In the genomic region with DNA sequence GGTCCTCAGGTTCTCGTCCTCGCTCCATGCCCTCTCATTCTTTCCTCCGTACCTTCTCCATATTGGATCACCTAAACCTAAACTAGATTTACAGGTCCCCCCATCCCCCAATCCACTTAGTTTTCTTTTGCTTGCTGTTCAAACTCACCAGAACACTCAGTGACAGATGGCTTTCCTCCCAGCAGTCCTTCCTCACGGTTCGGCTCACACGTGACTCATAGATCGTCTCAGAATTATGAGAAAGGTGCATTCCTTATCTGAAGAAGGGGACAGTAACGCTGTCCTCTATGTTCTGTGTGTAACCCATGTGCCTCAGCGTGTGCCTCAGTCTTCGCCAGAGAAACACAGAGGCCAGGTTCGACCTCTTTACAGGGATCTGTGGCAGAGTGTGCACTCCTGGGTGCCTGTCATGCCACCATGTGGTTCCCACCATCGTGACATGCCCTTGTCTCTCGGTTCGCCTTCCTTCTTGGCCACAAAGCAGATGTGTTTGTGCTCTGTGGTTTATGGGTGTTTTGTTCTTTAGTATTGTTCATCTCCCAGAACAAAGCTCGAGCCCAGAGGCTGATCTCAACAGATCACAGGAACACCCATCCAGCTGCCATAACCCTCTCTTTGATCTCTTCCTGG, we compare ENCODE assay signal across 14 mouse cellular contexts. TPM values are rescaled to one million over a fixed set of nuclear protein-coding genes. Genes with fewer than 3 reads are reported as not detected.
DNase-seq lines count a peak whose midpoint lies in the region; ATAC-seq lines count a peak whose summit lies in the region.
"Had no signal": no experiment of that assay in that cellular context is flagged by ENCODE, and none has a peak within 500 bp of the region (broad histone marks: within the 10 kb centered on the region; RNA-seq: fewer than 3 reads in every experiment).

No protein-coding gene starts in this region.

- H3K27me3 ChIP-seq in midbrain, embryonic 10.5 days (ENCODE audit: low read depth, poor library complexity, severe bottlenecking) = no peaks in the 10 kb centered on the region
- H3K27me3 ChIP-seq in midbrain, embryonic 11.5 days (ENCODE audit: control insufficient read depth, insufficient read depth, low read length) = no peaks in the 10 kb centered on the region
- H3K27me3 ChIP-seq: liver, embryonic 13.5 days; midbrain, embryonic 12.5 days had no signal

- H3K4me2 ChIP-seq in midbrain, embryonic 11.5 days = no peak overlapping the region
- H3K4me2 ChIP-seq: liver, embryonic 13.5 days; midbrain, embryonic 12.5 days had no signal

- peaks cover 17% of the 10 kb centered on the region for H3K4me1 ChIP-seq in midbrain, embryonic 10.5 days
- no peaks in the 10 kb centered on the region for H3K4me1 ChIP-seq in midbrain, embryonic 11.5 days (ENCODE audit: control insufficient read depth, insufficient read depth, low read length)
- H3K4me1 ChIP-seq: liver, embryonic 13.5 days had no signal

- no peak for ATAC-seq in midbrain, embryonic 11.5 days (ENCODE audit: low FRiP score)
- peak; percentile 57 for ATAC-seq in megakaryocyte, adult 5-6 weeks (ENCODE audit: poor library complexity, severe bottlenecking)

- H3K36me3 ChIP-seq in midbrain, embryonic 10.5 days = no peaks in the 10 kb centered on the region
- H3K36me3 ChIP-seq in midbrain, embryonic 11.5 days (ENCODE audit: control insufficient read depth, insufficient read depth, low read length) = no peaks in the 10 kb centered on the region
- H3K36me3 ChIP-seq: liver, embryonic 13.5 days; midbrain, embryonic 12.5 days had no signal

- 87% methylated on average over 15 of the region's 15 CpGs for WGBS in midbrain, embryonic 10.5 days
- 85% methylated on average over 15 of the region's 15 CpGs for WGBS in midbrain, embryonic 11.5 days

- no peaks in the 10 kb centered on the region for H3K9me3 ChIP-seq in midbrain, embryonic 10.5 days (replicated peaks)
- no peaks in the 10 kb centered on the region for H3K9me3 ChIP-seq in midbrain, embryonic 11.5 days (ENCODE audit: control insufficient read depth, low read length)
- H3K9me3 ChIP-seq: liver, embryonic 13.5 days; midbrain, embryonic 12.5 days had no signal

- no peak overlapping the region for H3K9ac ChIP-seq in midbrain, embryonic 11.5 days (ENCODE audit: low read length)
- H3K9ac ChIP-seq: liver, embryonic 13.5 days; midbrain, embryonic 12.5 days had no signal

- DNase-seq in adrenal gland, adult (ENCODE audit: inconsistent age in 2 of 2, low spot score in 1 of 2) = peak; percentile 33 to 65
- no peak for DNase-seq in adrenal gland, adult 18-20 months (ENCODE audit: low spot score in 2 of 2)
- no peak for DNase-seq in midbrain, embryonic 10.5 days (ENCODE audit: low spot score)
- DNase-seq in midbrain, embryonic 11.5 days (ENCODE audit: low spot score, missing footprints) = no peak
- peak; percentile 77 to 84 for DNase-seq in thymus, postnatal 36 days
- no peak for DNase-seq in frontal cortex, adult 2 months (ENCODE audit: extremely low spot score in 1 of 2, low spot score in 1 of 2)
- no peak for DNase-seq in gastrocnemius, postnatal 25 days
- DNase-seq: liver, embryonic 13.5 days; right cerebral cortex, postnatal 4 days had no signal

- H3K4me3 ChIP-seq in midbrain, embryonic 10.5 days = no peak overlapping the region
- H3K4me3 ChIP-seq in midbrain, embryonic 11.5 days (ENCODE audit: low read depth, low read length) = no peak overlapping the region
- H3K4me3 ChIP-seq: liver, embryonic 13.5 days; midbrain, embryonic 12.5 days had no signal

- 0 out of 2 replicates have a peak overlapping the region, but pooled peaks have one; percentile 9 for H3K27ac ChIP-seq in midbrain, embryonic 10.5 days (replicated peaks)
- no peak overlapping the region for H3K27ac ChIP-seq in midbrain, embryonic 11.5 days (ENCODE audit: low read depth, low read length)
- H3K27ac ChIP-seq: liver, embryonic 13.5 days; midbrain, embryonic 12.5 days had no signal

RNA-seq across cellular contexts. Expression of a gene that starts 44.9 kb away (rescaled TPM):
- total RNA-seq in adrenal gland, adult 18-20 months (2021) = not detected
- not detected in 2 replicates for polyA plus RNA-seq in midbrain, embryonic 10.5 days (2016; fragmentation: Nextera tagmentation; extraction: Ambion mirVana)
- not detected in 2 replicates for polyA plus RNA-seq in midbrain, embryonic 11.5 days (2014; fragmentation: Nextera tagmentation; extraction: Ambion mirVana)
- 0.41 TPM in 1 of 2 replicates, not detected in the other for total RNA-seq in megakaryocyte, adult 5-6 weeks (2015)
- not detected in 2 replicates for total RNA-seq in megakaryocyte, adult 5-6 weeks (2017)
- polyA plus RNA-seq in frontal cortex, adult 2 months (2012; rRNA removed) = not detected in 2 replicates
- total RNA-seq in gastrocnemius, postnatal 25 days (2021) = not detected
- total RNA-seq: granulocyte monocyte progenitor cell, adult 5-6 weeks; layer of hippocampus, adult 18-20 months had no signal
- polyA plus RNA-seq: embryonic facial prominence, embryonic 11.5 days; liver, embryonic 13.5 days; midbrain, embryonic 12.5 days had no signal

RNA-seq across cellular contexts. Expression of a gene that starts 50.4 kb away (rescaled TPM):
- total RNA-seq in adrenal gland, adult 18-20 months (2021) = 10 to 100 TPM; 77.8 to 84.7 TPM
- polyA plus RNA-seq in midbrain, embryonic 10.5 days (2016; fragmentation: Nextera tagmentation; extraction: Ambion mirVana) = 34.2 and 35.6 TPM in 2 replicates
- polyA plus RNA-seq in midbrain, embryonic 11.5 days (2014; fragmentation: Nextera tagmentation; extraction: Ambion mirVana) = 51.5 and 52.8 TPM in 2 replicates
- total RNA-seq in megakaryocyte, adult 5-6 weeks (2015) = 65.3 and 67.4 TPM in 2 replicates
- total RNA-seq in megakaryocyte, adult 5-6 weeks (2017) = 49.2 and 50.2 TPM in 2 replicates
- 35.9 and 40.6 TPM in 2 replicates for polyA plus RNA-seq in frontal cortex, adult 2 months (2012; rRNA removed)
- total RNA-seq in gastrocnemius, postnatal 25 days (2021) = 10 to 100 TPM; 87.8 to 92.6 TPM

Comparison
In these comparisons a context has a peak if more than half of its experiments do, and no peak if none do; other contexts are left out.
1. DNase-seq: peak in adrenal gland, adult (2 of 2) and thymus, postnatal 36 days (2 of 2); none in adrenal gland, adult 18-20 months (0 of 2), midbrain, embryonic 10.5 days (single experiment), midbrain, embryonic 11.5 days (single experiment), frontal cortex, adult 2 months (0 of 2) and gastrocnemius, postnatal 25 days (single experiment).